Mouse (Mus musculus): ENCODE measurements around the gene Fam241a. TPM values are rescaled to one million over a fixed set of nuclear protein-coding genes. Genes with fewer than 3 reads are reported as not detected.

Gene Fam241a
- polyA plus RNA-seq, 1 experiment from 2014 or later: 4.9 TPM

DNA sequence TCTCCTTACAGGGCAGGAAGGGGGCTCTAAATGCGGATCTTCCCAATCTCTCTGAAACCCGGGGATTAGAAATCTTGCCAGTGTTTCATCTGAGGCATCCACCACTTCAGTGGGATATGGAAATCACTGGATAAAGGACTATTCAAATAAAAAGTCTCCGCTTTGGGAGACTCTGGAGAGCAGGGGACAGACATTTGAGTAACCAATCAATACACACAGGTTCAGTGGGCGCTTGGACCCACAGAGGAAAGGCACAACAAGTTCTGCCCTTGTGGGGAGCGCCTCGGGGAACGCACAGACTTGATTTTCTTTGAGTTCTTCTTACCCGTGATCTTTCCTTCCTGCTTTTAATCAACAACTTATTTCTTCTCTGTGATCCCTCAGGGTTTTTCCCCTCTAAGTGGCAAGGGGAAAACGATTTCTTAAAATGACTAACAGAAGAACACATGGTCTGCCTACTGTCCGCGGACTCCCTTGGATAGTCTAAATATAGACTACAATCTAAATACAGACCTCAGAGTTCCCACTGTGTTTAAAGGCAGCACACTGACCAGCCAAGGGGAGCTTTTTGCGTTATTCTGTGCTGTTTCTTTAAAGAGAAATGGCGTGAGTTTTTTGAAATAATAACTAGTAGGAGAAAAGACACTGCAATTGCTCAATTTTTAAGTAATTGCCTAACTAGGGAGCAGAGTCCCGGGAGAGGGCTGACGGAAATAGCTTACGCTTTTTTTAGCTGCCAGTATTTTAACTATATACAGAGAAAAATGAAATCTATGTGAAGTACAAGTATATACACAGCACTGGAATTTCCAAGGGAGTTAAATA, 18.0 kb upstream of the Fam241a start:
- 59% methylated on average over 16 of the region's 16 CpGs for WGBS
- no peak overlapping the region for H3K27ac ChIP-seq (replicated peaks)

DNA sequence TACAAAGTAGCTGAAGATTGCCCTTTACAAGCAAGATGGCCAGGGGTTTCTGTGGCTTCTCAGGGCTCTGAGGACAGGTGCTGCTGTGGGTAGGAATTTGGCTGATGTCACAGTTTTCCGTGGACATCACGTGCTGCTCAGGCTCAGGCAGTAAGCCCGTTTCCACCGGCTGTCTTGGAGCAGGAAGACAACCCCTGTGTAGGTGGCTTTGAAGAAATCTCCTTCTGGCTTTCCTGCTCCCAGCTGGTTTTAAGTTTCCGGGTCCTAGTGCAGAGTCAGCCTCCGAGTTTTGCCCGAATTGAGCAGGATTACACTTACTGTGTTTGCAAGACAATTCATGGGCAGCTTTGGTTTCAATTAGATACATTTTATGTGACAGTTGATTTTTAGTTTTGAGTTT, 13.8 kb upstream of the Fam241a start:
- WGBS: 79% methylated on average over 7 of the region's 7 CpGs
- Histone ChIP-seq H3K9me3 (no peaks in the 10 kb centered on the region), H3K27ac (replicated peaks) (no peak overlapping the region), H3K4me2 (replicated peaks) (no peak overlapping the region), H3K36me3 (no peaks in the 10 kb centered on the region), H3K27me3 (no peaks in the 10 kb centered on the region), H3K4me3 (no peak overlapping the region), H3K9ac (replicated peaks) (no peak overlapping the region), H3K4me1 (no peaks in the 10 kb centered on the region)
- no peak for ATAC-seq (ENCODE audit: low FRiP score, low read depth)

More for the DNA sequence above, 18.0 kb upstream of the Fam241a start:
- Histone ChIP-seq H3K9ac (replicated peaks) (no peak overlapping the region), H3K27me3 (no peaks in the 10 kb centered on the region), H3K36me3 (no peaks in the 10 kb centered on the region), H3K4me2 (replicated peaks) (no peak overlapping the region), H3K4me1 (no peaks in the 10 kb centered on the region), H3K9me3 (no peaks in the 10 kb centered on the region), H3K4me3 (no peak overlapping the region)
- ATAC-seq (ENCODE audit: low FRiP score, low read depth): no peak

DNA sequence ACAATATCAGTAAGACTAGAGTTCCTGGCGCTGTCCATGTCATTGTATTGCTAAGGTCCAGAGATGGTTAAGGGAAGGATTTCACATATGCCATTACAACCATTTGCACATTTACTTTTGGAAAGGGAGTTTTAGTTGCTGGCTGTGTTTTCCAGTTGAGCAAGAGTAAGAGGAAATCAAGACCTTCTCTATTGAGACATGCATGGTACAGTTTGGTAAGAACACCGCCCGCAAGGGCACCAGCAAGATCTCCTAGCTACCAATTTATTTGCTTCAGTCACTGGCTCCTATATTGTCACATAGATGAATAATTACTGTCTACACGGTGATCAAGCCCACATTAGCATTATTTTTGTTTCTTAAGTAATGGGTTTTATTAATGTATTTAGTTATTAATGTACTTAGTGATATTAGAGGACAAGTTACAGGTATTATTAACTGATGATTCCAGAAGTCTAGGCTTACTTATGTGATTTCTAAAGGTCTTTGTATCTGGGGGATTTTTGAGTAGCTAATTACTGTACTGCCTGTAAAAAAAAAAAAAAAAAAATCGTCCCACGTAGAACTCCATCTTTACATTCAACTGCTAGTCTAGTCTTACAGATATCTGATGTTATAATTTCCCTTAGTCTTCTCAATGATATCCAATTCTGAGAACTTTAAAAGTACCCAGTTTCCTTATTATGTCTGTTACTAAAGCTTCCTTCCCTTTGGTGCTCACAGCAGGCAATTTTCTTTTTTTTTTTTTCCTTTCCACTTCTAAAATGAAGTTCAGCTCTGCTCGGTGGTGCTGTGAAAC, 944 bp downstream of the Fam241a start:
- ATAC-seq (ENCODE audit: low FRiP score, low read depth): no peak
- H3K4me2 ChIP-seq (replicated peaks): peak overlapping the region; percentile 79
- H3K27ac ChIP-seq (replicated peaks): no peak overlapping the region
- 40% methylated on average over 7 of the region's 7 CpGs for WGBS
- H3K27me3 ChIP-seq: peaks cover 21% of the 10 kb centered on the region
- H3K36me3 ChIP-seq: no peaks in the 10 kb centered on the region
- H3K4me3 ChIP-seq: peak overlapping the region; percentile 82
- peak overlapping the region; percentile 60; the same call in 1 of the 2 replicates for H3K9ac ChIP-seq (replicated peaks)
- H3K9me3 ChIP-seq: no peaks in the 10 kb centered on the region
- H3K4me1 ChIP-seq: 0 out of 2 replicates have a peak, but pooled peaks cover 2% of the 10 kb centered on the region

DNA sequence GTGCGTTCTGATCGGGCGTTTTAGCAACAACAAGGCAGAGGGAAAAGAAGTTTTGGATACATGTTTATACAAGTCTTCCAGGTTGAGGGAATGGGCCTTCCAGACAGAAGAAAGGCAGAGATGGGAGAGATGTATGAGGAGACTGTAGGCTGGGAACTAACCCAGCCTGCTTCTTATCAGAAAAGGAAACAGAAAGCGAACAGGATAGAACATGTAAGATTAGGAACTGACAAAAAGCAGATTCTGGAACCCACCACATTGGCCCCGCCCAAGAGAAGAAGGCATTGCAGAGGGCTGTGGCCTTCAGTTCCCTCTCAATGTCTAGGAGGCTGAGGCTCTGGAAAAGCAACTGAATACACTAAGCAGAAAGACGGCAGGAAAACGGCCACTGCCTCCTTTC, 2.2 kb downstream of the Fam241a start:
- WGBS: 87% methylated on average over 7 of the region's 7 CpGs
- ATAC-seq (ENCODE audit: low FRiP score, low read depth): no peak
- H3K4me2 ChIP-seq (replicated peaks): no peak overlapping the region

DNA sequence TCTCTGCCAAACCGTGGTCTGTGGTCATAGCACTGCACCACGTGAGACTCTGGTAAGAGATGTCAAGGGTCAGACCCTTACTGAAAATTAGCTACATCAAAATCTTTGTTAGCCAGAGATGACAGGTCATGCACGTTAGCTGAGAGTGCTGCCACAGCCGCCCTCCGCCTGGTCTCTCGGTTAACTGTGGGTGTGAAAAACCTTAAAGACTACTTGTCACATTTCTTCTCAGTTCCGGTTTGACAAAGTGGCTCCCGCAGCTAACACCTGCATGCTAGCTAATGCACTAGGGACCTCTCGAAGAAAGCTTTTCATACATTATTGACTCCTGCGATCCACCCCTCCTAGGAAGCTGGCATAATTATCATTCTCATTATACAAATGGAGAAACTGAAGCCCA, 4.2 kb downstream of the Fam241a start:
- Histone ChIP-seq H3K9me3 (no peaks in the 10 kb centered on the region), H3K27me3 (peaks cover 17% of the 10 kb centered on the region), H3K4me3 (no peak overlapping the region), H3K36me3 (no peaks in the 10 kb centered on the region), H3K4me1 (0 out of 2 replicates have a peak, but pooled peaks cover 2% of the 10 kb centered on the region), H3K27ac (replicated peaks) (no peak overlapping the region), H3K9ac (replicated peaks) (no peak overlapping the region; the same call in 1 of the 2 replicates), H3K4me2 (replicated peaks) (no peak overlapping the region)
- no peak for ATAC-seq (ENCODE audit: low FRiP score, low read depth)
- WGBS: 63% methylated on average over 10 of the region's 10 CpGs

More for the DNA sequence above, 2.2 kb downstream of the Fam241a start:
- Histone ChIP-seq H3K27ac (replicated peaks) (no peak overlapping the region), H3K4me3 (no peak overlapping the region), H3K4me1 (0 out of 2 replicates have a peak, but pooled peaks cover 2% of the 10 kb centered on the region), H3K27me3 (peaks cover 21% of the 10 kb centered on the region), H3K9ac (replicated peaks) (no peak overlapping the region), H3K9me3 (no peaks in the 10 kb centered on the region), H3K36me3 (no peaks in the 10 kb centered on the region)

DNA sequence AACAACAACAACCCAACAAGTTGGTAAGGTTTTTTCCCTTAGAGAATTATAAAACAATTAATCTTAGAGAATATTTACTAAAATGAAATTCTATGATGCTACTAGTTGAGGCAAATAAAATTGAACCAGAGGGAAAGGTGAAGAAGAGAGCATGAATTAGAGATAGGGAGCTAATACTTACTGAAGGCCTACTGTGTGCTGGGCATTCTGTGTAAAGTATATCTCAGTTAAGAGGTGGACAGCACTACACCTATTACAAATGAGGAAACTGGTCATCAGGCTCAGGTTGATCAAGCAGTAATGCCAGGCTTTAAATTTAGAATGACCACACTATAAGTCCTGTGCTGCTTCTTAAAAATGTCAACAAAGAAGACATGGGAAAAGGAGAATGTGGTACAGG, 6.1 kb downstream of the Fam241a start:
- no peak overlapping the region for H3K27ac ChIP-seq (replicated peaks)
- no peak for ATAC-seq (ENCODE audit: low FRiP score, low read depth)
- H3K9me3 ChIP-seq: no peaks in the 10 kb centered on the region
- H3K4me2 ChIP-seq (replicated peaks): no peak overlapping the region
- H3K27me3 ChIP-seq: peaks cover 16% of the 10 kb centered on the region
- H3K9ac ChIP-seq (replicated peaks): no peak overlapping the region
- no peaks in the 10 kb centered on the region for H3K36me3 ChIP-seq
- 0 out of 2 replicates have a peak, but pooled peaks cover 2% of the 10 kb centered on the region for H3K4me1 ChIP-seq
- H3K4me3 ChIP-seq: no peak overlapping the region

DNA sequence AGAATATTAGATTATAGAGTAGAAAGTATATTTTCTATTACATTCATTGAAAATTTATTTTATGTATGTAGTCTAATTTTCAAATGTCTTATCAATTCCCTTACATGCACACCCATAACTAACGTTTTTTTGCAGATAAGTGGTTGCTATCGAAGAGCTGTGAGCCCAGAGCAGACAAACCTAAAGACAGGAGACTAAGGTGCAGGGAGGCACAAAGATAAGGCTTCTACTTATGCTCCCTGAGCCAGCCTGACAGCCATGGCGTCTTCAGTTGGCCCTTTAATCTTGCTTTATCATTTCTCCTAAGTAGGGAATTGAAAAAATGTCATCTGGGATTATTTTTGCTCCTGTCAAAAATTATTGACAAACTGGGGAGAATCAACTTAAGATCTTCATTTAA, 6.6 kb downstream of the Fam241a start:
- Histone ChIP-seq H3K4me1 (0 out of 2 replicates have a peak, but pooled peaks cover 2% of the 10 kb centered on the region), H3K9ac (replicated peaks) (no peak overlapping the region), H3K4me2 (replicated peaks) (no peak overlapping the region), H3K4me3 (no peak overlapping the region), H3K9me3 (no peaks in the 10 kb centered on the region), H3K27ac (replicated peaks) (no peak overlapping the region), H3K36me3 (no peaks in the 10 kb centered on the region), H3K27me3 (peaks cover 11% of the 10 kb centered on the region)
- WGBS: 67% methylated on average over 3 of the region's 3 CpGs
- ATAC-seq (ENCODE audit: low FRiP score, low read depth): no peak

DNA sequence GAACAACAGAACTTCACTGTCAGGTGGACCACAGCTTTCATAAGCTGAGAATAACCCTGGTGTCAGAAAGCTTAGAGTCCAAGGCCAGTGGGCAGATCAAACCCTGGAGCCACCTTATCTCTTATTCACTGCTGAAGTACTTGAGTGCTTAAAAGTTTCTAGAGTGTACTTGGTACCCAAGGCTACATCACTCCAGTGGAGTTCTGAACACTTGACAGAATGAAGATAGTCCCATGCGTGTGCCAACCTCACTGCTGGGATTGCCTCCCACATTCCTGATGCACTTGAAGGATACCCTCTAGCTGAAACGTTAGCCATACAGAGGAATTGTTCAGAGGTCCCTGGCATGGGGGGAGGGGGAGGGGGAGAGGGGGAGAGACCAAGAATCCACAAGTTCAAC, 14.4 kb downstream of the Fam241a start:
- H3K36me3 ChIP-seq: no peaks in the 10 kb centered on the region

DNA sequence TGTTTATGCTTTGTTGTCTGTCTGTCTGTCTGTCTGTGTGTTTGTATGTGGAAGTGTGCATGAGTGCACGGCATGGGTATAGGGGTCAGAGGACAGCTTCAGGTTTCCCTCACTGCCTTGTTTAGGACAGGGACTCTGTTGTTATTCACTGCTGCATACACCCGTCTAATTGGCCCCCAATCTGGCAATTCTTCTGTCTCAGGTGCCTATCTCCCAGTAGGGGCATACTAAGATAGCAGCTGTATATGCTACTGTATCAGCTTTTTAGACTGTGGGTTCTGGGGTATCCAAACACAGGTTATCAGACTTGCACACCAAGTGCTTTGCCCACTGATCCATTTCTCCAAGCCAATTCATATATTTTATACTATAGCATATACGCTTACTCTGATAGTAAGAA, 16.2 kb downstream of the Fam241a start:
- H3K36me3 ChIP-seq: no peaks in the 10 kb centered on the region
- H3K4me3 ChIP-seq: no peak overlapping the region
- H3K27ac ChIP-seq (replicated peaks): no peak overlapping the region
- 89% methylated on average over 3 of the region's 3 CpGs for WGBS
- H3K9ac ChIP-seq (replicated peaks): no peak overlapping the region
- no peaks in the 10 kb centered on the region for H3K27me3 ChIP-seq
- no peak for ATAC-seq (ENCODE audit: low FRiP score, low read depth)
- H3K4me1 ChIP-seq: no peaks in the 10 kb centered on the region
- H3K4me2 ChIP-seq (replicated peaks): no peak overlapping the region
- no peaks in the 10 kb centered on the region for H3K9me3 ChIP-seq

More for the DNA sequence above, 14.4 kb downstream of the Fam241a start:
- Histone ChIP-seq H3K9ac (replicated peaks) (no peak overlapping the region), H3K9me3 (no peaks in the 10 kb centered on the region), H3K4me3 (no peak overlapping the region), H3K27ac (replicated peaks) (no peak overlapping the region), H3K4me1 (no peaks in the 10 kb centered on the region), H3K4me2 (replicated peaks) (no peak overlapping the region), H3K27me3 (no peaks in the 10 kb centered on the region)
- no peak for ATAC-seq (ENCODE audit: low FRiP score, low read depth)
- 62% methylated on average over 2 of the region's 2 CpGs for WGBS

DNA sequence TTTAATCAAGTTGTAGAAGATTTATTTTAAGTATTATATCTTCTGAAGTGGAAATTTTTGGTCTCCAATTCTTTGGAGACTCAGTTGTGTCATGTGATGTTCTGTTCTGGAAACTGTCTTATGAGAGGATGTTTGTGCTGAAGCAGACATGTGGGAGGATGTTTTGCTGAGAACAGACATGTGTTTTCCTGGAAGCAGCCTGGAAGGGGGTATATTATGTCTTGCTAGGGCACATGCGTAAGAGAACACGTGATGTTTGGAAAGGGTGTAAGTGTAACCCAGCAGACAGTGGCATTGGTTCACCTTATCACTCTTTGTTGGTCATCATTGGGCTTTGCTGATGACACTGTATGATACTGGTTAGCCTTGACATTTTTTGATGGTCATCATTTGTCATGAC, 20.6 kb downstream of the Fam241a start:
- no peak for ATAC-seq (ENCODE audit: low FRiP score, low read depth)
- H3K9ac ChIP-seq (replicated peaks): no peak overlapping the region
- no peak overlapping the region for H3K4me3 ChIP-seq
- H3K4me1 ChIP-seq: no peaks in the 10 kb centered on the region
- H3K27me3 ChIP-seq: no peaks in the 10 kb centered on the region
- H3K27ac ChIP-seq (replicated peaks): no peak overlapping the region
- no peaks in the 10 kb centered on the region for H3K36me3 ChIP-seq
- no peaks in the 10 kb centered on the region for H3K9me3 ChIP-seq
- no peak overlapping the region for H3K4me2 ChIP-seq (replicated peaks)
- 83% methylated on average over 2 of the region's 2 CpGs for WGBS

DNA sequence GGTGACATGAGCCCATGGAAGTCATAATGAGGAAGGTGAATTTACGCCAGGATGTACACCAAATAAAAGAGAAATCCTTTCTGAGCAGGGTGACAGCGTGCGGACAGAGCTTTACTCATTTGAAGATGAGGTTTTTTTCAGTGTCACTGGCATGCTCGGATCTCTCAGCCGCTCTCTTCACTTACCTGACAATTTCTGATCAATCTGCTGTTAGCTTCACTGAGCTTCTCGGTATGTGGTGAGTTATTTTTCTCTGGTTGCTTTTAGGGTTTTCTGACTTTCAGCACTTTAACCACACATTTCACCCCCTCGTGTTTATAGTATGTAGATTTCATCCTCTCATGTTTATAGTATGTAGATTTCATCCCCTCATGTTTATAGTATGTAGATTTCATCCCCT, 21.1 kb downstream of the Fam241a start:
- Histone ChIP-seq H3K4me3 (no peak overlapping the region), H3K4me1 (no peaks in the 10 kb centered on the region), H3K27me3 (no peaks in the 10 kb centered on the region), H3K27ac (replicated peaks) (no peak overlapping the region), H3K4me2 (replicated peaks) (no peak overlapping the region), H3K9me3 (no peaks in the 10 kb centered on the region), H3K36me3 (no peaks in the 10 kb centered on the region), H3K9ac (replicated peaks) (no peak overlapping the region)
- WGBS: 87% methylated on average over 7 of the region's 7 CpGs
- ATAC-seq (ENCODE audit: low FRiP score, low read depth): no peak

DNA sequence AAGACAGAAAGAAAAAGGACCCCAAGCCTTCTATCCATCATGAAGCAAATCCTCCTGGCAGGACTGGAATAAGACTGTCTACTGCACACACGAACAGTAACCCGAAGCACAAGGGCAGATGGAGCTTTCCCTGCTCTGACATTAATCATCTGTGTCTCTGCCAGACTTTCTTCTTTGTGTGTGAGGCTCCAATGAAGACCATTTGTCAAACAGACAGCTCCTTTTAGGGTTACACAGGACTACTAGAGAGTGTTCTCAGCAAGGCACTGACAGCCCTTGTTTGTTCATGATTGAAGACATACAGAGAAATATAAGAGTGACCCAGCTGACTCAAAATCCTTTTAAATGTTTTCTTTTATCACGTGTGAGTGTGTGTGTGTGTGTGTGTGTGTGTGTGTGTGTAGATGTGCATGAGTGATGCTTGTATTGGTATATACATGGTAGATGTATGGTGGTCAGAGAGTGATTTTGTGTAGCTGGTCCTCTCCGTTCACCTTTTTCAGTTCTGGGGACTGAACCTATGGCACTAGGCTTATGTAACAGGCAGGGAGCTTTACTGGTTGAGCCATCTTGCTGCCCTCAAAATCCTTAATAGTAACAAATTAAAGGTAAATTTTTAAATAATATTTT, 21.8 kb downstream of the Fam241a start:
- no peak overlapping the region for H3K9ac ChIP-seq (replicated peaks)
- H3K4me1 ChIP-seq: no peaks in the 10 kb centered on the region
- H3K27ac ChIP-seq (replicated peaks): no peak overlapping the region
- 85% methylated on average over 4 of the region's 4 CpGs for WGBS
- H3K9me3 ChIP-seq: no peaks in the 10 kb centered on the region
- no peak for ATAC-seq (ENCODE audit: low FRiP score, low read depth)
- no peak overlapping the region for H3K4me3 ChIP-seq
- no peak overlapping the region for H3K4me2 ChIP-seq (replicated peaks)
- no peaks in the 10 kb centered on the region for H3K36me3 ChIP-seq
- H3K27me3 ChIP-seq: no peaks in the 10 kb centered on the region
